Mouse (Mus musculus): ENCODE measurements around the gene Cblb.

DNA sequence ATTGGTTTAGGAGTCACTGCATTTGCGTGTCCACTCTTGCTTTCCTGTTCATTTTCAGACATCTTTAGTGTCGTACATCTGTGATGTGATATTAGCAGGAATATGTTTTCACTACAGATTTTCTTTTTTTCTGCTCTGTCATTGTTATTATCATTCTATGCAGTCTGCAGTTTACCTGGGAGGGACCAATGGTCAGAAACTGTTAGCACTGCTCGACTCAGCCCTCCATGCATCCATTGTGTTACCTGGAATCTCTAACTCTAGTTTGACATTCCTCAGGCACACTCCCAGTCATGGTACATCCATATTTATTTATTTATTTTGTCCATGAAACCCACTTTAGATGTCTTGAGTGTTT lies 37.5 kb downstream of the Cblb start:
- TF ChIP-seq CTCF (IDR thresholded peaks at IDR 0.05; ENCODE audit: borderline replicate concordance, insufficient read depth, low read length) (no peak), POLR2A (IDR thresholded peaks at IDR 0.05; ENCODE audit: low read depth, low read length) (no peak)
